Mouse (Mus musculus) megakaryocyte, embryonic 14.5 days (primary cell): ENCODE measurements around the gene Stra8.

Experiments used
- FLI1 ChIP-seq: IDR thresholded peaks from 2 replicates; pipeline ENCODE4 v1.6.1; 2012; ENCODE audit warnings: low read length, inconsistent platforms, mixed read lengths
- GATA1 ChIP-seq: IDR thresholded peaks from 3 replicates; pipeline ENCODE4 v1.6.1; 2012; ENCODE audit warnings: mixed read lengths, low read length, inconsistent platforms, borderline replicate concordance

DNA sequence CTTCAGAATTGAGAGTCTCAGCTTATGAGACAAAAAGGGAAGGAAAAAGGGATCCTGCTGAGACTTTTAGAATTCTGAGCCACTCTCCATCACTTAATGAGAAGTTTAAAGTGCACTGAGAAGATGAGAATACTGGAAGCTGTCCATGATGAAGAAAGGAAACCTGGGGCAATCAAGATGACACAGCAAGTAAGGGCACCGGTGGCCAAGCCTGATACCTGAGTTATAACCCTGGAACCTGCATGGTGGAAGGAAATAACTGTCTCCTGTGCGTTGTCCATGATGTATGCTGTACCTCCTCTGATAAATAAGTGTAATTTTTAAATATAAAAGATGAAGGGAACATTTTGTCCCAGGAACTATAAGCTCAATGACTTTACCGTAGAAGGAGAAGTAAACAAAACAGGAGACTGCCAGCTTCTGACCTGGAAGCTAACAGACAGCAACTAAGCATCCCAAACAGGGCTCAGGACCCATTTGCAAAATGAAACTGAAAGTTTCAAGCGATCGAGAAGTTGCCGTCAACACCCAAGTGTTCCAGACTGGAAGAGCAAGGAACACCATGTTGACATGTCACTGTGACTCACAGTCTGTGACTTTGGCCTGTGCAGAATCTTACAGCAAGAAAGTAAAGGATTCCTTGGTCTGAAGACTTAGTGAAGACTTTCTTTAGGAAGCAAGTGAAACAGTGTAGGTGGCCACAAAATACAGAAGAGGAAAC, 46.0 kb downstream of the Stra8 start:
- TF ChIP-seq GATA1 (no peak), FLI1 (no peak)
